Mouse (Mus musculus) cerebellum, adult 2 months (tissue): ENCODE data around the gene Nol10.

Experiments used
- CTCF ChIP-seq: fragments of 200-500 bp; IDR thresholded peaks from 2 replicates; pipeline ENCODE4 v1.5.1; 2011; ENCODE audit warnings: low read depth, mild to moderate bottlenecking, control low read depth, low read length, moderate library complexity, borderline replicate concordance; ENCODE audit not compliant: insufficient read depth
- POLR2A ChIP-seq: fragments of 200-500 bp; IDR thresholded peaks from 2 replicates; pipeline ENCODE4 v1.6.1; 2011; ENCODE audit warnings: low read length, control low read depth, borderline replicate concordance; ENCODE audit not compliant: insufficient read depth

- TF ChIP-seq POLR2A: no peak
- TF ChIP-seq CTCF: no peak
Measured at GRCm38 (mm10) chr12:17376521-17376920, 28.3 kb downstream of the Nol10 start.
